Mouse (Mus musculus) forebrain, embryonic 16.5 days (tissue): ENCODE data around the gene Aspdh. TPM values are rescaled to one million over a fixed set of nuclear protein-coding genes. Genes with fewer than 3 reads are reported as not detected.

ENCODE experiments used
- ATAC-seq: fragments of 200-750 bp; cut with Nextera tagmentation; 2 replicates; pipeline ENCODE4 v1.8.0; 2017; ENCODE audit warnings: mild to moderate bottlenecking, moderate library complexity
- H3K27ac ChIP-seq: fragments of 300-500 bp; sonication (generic); 2 replicates; pipeline ENCODE4 v1.5.1; 2014; ENCODE audit warnings: low read length, control low read depth
- H3K27me3 ChIP-seq: fragments of 300-500 bp; sonication (generic); replicated peaks from 2 replicates; pipeline ENCODE4 v1.6.1; 2014; ENCODE audit warnings: low read length; ENCODE audit not compliant: control insufficient read depth, insufficient read depth
- H3K36me3 ChIP-seq: fragments of 300-500 bp; sonication (generic); 2 replicates; pipeline ENCODE4 v1.6.1; 2014; ENCODE audit not compliant: control insufficient read depth, insufficient read depth
- H3K4me1 ChIP-seq: fragments of 300-500 bp; sonication (generic); replicated peaks from 2 replicates; pipeline ENCODE4 v1.6.1; 2014; ENCODE audit warnings: low read length; ENCODE audit not compliant: control insufficient read depth, insufficient read depth
- H3K4me2 ChIP-seq: fragments of 300-500 bp; sonication (generic); 2 replicates; pipeline ENCODE4 v1.6.1; 2014; ENCODE audit warnings: mild to moderate bottlenecking, low read length, control low read depth
- H3K4me3 ChIP-seq: fragments of 300-500 bp; sonication (generic); replicated peaks from 2 replicates; pipeline ENCODE4 v1.5.1; 2014; ENCODE audit warnings: mild to moderate bottlenecking, low read length, control low read depth
- H3K9ac ChIP-seq: fragments of 300-500 bp; sonication (generic); replicated peaks from 2 replicates; pipeline ENCODE4 v1.6.1; 2014; ENCODE audit warnings: low read depth, low read length, control low read depth
- H3K9me3 ChIP-seq: fragments of 300-500 bp; sonication (generic); 2 replicates; pipeline ENCODE4 v1.6.1; 2016; ENCODE audit warnings: low read length; ENCODE audit not compliant: control insufficient read depth
- WGBS: fragments of 180-500 bp; shearing (Covaris S2); extraction: QIAGEN DNeasy Blood & Tissue Kit; methylation state at CpG from one replicate; pipeline ENCODE4 v1.1.7; 2014; 5-methylcytosine and 5-hydroxymethylcytosine counted together
- polyA plus RNA-seq: library from polyadenylated mRNA; unstranded; fragments of >200 nt; fragmentation: Nextera tagmentation; extraction: Ambion mirVana; gene quantifications from 2 replicates; pipeline ENCODE4 v1.2.1, GENCODE M21; 2015

Aspdh gene
- polyA plus RNA-seq, 1 experiment from 2014 or later: 3.7 TPM

- Histone ChIP-seq H3K27ac (no peak overlapping the region), H3K36me3 (peaks cover 9% of the 10 kb centered on the region; the same call in 1 of the 2 replicates), H3K27me3 (no peaks in the 10 kb centered on the region), H3K4me3 (peak overlapping the region; percentile 80), H3K9me3 (no peaks in the 10 kb centered on the region), H3K4me1 (peaks cover 57% of the 10 kb centered on the region), H3K9ac (peak overlapping the region; percentile 99), H3K4me2 (peak overlapping the region; percentile 98)
- no peak for ATAC-seq
- WGBS: 40% methylated on average over 27 of the region's 29 CpGs
Measured at GRCm38 (mm10) chr7:44444886-44445527, 20.2 kb upstream of the Aspdh start.

- no peak for ATAC-seq
- Histone ChIP-seq H3K9ac (peak overlapping the region; percentile 99; the same call in 1 of the 2 replicates), H3K4me3 (peak overlapping the region; percentile 80), H3K36me3 (peaks cover 12% of the 10 kb centered on the region; the same call in 1 of the 2 replicates), H3K27me3 (no peaks in the 10 kb centered on the region), H3K9me3 (no peaks in the 10 kb centered on the region), H3K4me1 (peaks cover 57% of the 10 kb centered on the region), H3K27ac (no peak overlapping the region), H3K4me2 (peak overlapping the region; percentile 98)
- WGBS: 46% methylated on average over 7 of the region's 7 CpGs
Measured at GRCm38 (mm10) chr7:44445528-44445923, 19.7 kb upstream of the Aspdh start.

DNA sequence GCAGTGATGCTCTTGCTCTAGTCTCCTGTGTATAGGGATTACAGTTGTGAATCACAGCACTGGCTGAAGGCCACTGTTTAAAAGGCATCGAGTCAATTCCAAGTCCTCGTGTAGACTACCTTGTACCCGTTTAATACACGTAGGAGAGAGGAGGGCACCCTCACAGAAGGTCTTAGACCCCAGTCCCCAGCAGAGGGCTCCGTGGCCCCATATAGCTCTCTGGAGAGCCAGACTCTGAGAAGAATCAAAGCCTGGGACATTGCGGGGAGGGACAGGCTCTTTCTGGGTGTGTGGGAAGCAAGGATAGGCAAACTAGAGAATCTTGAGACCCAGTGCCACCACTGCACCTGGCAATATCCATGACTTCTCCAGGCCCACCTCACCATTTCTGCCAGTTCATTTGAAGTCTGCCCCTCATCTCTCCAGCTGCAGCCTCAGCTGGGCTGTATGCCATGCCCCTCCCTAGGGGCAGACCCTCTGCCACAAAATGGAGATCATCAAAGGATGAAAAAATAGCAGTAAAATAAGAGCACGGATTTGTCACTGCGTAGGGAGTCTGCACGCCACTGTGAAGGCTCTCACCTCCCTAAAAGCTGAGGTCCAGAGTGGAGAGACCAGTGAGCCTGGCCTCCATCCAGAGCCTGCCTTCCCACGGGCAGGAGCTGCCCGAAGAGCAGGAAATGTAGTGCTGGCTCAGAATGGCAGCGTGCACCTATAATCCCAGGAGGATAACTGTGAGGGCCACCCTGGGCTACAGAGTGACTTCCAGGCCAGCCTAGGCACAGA is 18.9 kb upstream of the Aspdh start:
- Histone ChIP-seq H3K36me3 (peaks cover 12% of the 10 kb centered on the region; the same call in 1 of the 2 replicates), H3K27me3 (no peaks in the 10 kb centered on the region), H3K4me2 (peak overlapping the region; percentile 98), H3K27ac (peak overlapping the region; percentile 33; the same call in 1 of the 2 replicates), H3K4me1 (peaks cover 56% of the 10 kb centered on the region), H3K9ac (peak overlapping the region; percentile 32; the same call in 1 of the 2 replicates), H3K4me3 (peak overlapping the region; percentile 11; the same call in 1 of the 2 replicates), H3K9me3 (no peaks in the 10 kb centered on the region)
- ATAC-seq: no peak
- WGBS: 54% methylated on average over 12 of the region's 12 CpGs

DNA sequence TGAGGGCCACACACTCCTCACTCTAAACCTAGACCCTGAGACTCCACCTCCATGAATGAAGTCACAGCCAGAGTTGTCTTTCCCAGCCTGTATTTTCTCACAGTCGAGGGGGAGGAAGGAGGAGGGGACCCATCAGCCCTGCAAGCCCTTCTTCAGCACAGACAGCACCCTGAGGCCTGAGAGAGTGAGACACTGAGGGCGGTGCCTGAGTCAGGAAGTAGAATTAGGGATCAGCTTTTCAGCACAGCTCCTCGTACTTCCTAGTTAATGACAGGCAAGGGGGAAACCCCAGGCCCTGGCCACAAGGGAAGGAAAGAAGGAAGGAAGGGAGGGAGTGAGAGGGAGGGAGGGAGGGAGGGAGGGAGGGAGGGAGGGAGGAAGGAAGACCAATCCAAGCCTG is 11.9 kb upstream of the Aspdh start:
- no peak overlapping the region for H3K4me3 ChIP-seq
- no peak overlapping the region for H3K9ac ChIP-seq
- no peaks in the 10 kb centered on the region for H3K27me3 ChIP-seq
- peaks cover 27% of the 10 kb centered on the region for H3K4me1 ChIP-seq
- no peak overlapping the region for H3K4me2 ChIP-seq
- peaks cover 26% of the 10 kb centered on the region for H3K36me3 ChIP-seq
- H3K9me3 ChIP-seq: no peaks in the 10 kb centered on the region
- H3K27ac ChIP-seq: no peak overlapping the region
- 21% methylated on average over 3 of the region's 3 CpGs for WGBS
- no peak for ATAC-seq

GRCm38 (mm10) chr7:44456302-44456701 is 8.9 kb upstream of the Aspdh start:
- Histone ChIP-seq H3K4me3 (no peak overlapping the region), H3K36me3 (peaks cover 31% of the 10 kb centered on the region), H3K4me2 (no peak overlapping the region), H3K27me3 (no peaks in the 10 kb centered on the region), H3K9me3 (no peaks in the 10 kb centered on the region), H3K9ac (no peak overlapping the region), H3K4me1 (peaks cover 20% of the 10 kb centered on the region), H3K27ac (no peak overlapping the region)
- WGBS: 90% methylated on average over 1 of the region's 1 CpGs
- no peak for ATAC-seq

GRCm38 (mm10) chr7:44460067-44460466 is 5.1 kb upstream of the Aspdh start:
- Histone ChIP-seq H3K9me3 (no peaks in the 10 kb centered on the region), H3K4me3 (no peak overlapping the region), H3K4me2 (no peak overlapping the region), H3K27me3 (no peaks in the 10 kb centered on the region), H3K27ac (no peak overlapping the region), H3K36me3 (peaks cover 50% of the 10 kb centered on the region), H3K9ac (no peak overlapping the region), H3K4me1 (peaks cover 23% of the 10 kb centered on the region)
- 81% methylated on average over 6 of the region's 6 CpGs for WGBS
- no peak for ATAC-seq

DNA sequence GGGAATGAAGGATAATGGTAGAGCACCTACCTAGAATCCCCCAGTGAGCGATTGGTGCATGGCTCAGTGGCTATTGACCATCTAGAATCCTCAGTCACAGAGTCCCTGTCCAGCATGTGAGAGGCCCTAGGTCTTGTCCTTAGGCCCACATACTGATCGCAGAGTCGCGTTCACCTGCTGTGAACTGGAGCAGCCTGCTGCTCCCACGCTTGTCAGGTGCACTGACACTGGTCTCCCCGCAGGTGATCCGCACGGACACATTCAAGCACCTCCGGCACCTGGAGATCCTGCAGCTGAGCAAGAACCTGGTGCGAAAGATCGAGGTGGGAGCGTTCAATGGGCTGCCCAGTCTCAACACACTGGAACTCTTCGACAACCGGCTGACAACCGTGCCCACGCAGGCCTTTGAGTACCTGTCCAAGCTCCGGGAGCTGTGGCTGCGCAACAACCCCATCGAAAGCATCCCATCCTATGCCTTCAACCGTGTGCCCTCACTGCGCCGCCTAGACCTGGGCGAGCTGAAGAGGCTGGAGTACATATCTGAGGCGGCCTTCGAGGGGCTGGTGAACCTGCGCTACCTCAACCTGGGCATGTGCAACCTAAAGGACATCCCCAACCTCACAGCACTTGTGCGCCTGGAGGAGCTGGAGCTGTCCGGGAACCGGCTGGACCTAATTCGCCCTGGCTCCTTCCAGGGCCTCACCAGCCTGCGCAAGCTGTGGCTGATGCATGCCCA is 4.3 kb upstream of the Aspdh start:
- Histone ChIP-seq H3K9ac (no peak overlapping the region), H3K27ac (no peak overlapping the region), H3K27me3 (no peaks in the 10 kb centered on the region), H3K9me3 (no peaks in the 10 kb centered on the region), H3K4me3 (no peak overlapping the region), H3K4me1 (peaks cover 28% of the 10 kb centered on the region), H3K36me3 (peaks cover 47% of the 10 kb centered on the region), H3K4me2 (no peak overlapping the region)
- ATAC-seq: no peak
- WGBS: 86% methylated on average over 31 of the region's 31 CpGs

- no peak overlapping the region for H3K9ac ChIP-seq
- WGBS: 83% methylated on average over 57 of the region's 57 CpGs
Measured at GRCm38 (mm10) chr7:44461503-44462217, 3.5 kb upstream of the Aspdh start.

More at GRCm38 (mm10) chr7:44461503-44462217, 3.5 kb upstream of the Aspdh start:
- no peaks in the 10 kb centered on the region for H3K9me3 ChIP-seq
- H3K4me1 ChIP-seq: peaks cover 28% of the 10 kb centered on the region
- H3K27ac ChIP-seq: no peak overlapping the region
- no peak for ATAC-seq
- no peak overlapping the region for H3K4me3 ChIP-seq
- no peak overlapping the region for H3K4me2 ChIP-seq
- no peaks in the 10 kb centered on the region for H3K27me3 ChIP-seq
- H3K36me3 ChIP-seq: peaks cover 44% of the 10 kb centered on the region
